In genomic region chr10:19613111-19613753, GRCm38 (mm10) we compare ENCODE assay signal across 8 mouse cellular contexts. TPM values are rescaled to one million over a fixed set of nuclear protein-coding genes. Genes with fewer than 3 reads are reported as not detected.
DNase-seq lines count a peak whose midpoint lies in the region; ATAC-seq and TF ChIP-seq lines count a peak whose summit lies in the region.

No protein-coding gene starts in this region.

- peaks cover 19% of the 10 kb centered on the region for H3K4me1 ChIP-seq in heart, postnatal 0 days (ENCODE audit: control insufficient read depth, insufficient read depth)

- H3K9me3 ChIP-seq in heart, postnatal 0 days (replicated peaks; ENCODE audit: control insufficient read depth, low read length), result no peaks in the 10 kb centered on the region

- no peaks in the 10 kb centered on the region for H3K27me3 ChIP-seq in heart, postnatal 0 days (ENCODE audit: control insufficient read depth, insufficient read depth, low read length)

- peak; percentile 62 for DNase-seq in adrenal gland, postnatal 14 days
- DNase-seq in heart, postnatal 0 days (ENCODE audit: low spot score), result peak; percentile 57
- DNase-seq in lung, postnatal 36 days, result peak; percentile 74
- no peak for DNase-seq in left cerebral cortex, postnatal 36 days (ENCODE audit: low spot score in 2 of 2)
- DNase-seq in cerebellum, postnatal 10 days, result no peak
- DNase-seq in ovary, postnatal 14 days (ENCODE audit: low spot score), result no peak
- DNase-seq in left cerebral cortex, postnatal 25 days (ENCODE audit: low spot score in 2 of 2), result no peak

- no peak overlapping the region for H3K9ac ChIP-seq in heart, postnatal 0 days (replicated peaks; ENCODE audit: low read depth, low read length)

- H3K4me2 ChIP-seq in heart, postnatal 0 days (ENCODE audit: low read depth, low read length), result peak overlapping the region; percentile 33

- no peak for TF ChIP-seq CTCF in heart, postnatal 0 days (IDR thresholded peaks at IDR 0.05; ENCODE audit: low read depth)

- peaks cover 22% of the 10 kb centered on the region for H3K36me3 ChIP-seq in heart, postnatal 0 days (replicated peaks; ENCODE audit: control insufficient read depth, insufficient read depth, low read length)

- WGBS in heart, postnatal 0 days, result 20% methylated on average over 7 of the region's 7 CpGs

- TF ChIP-seq EP300 in heart, postnatal 0 days (IDR thresholded peaks at IDR 0.05; ENCODE audit: low read depth), result no peak

- H3K27ac ChIP-seq in heart, postnatal 0 days (ENCODE audit: low read depth), result peak overlapping the region; percentile 45

- peak; percentile 27 for ATAC-seq in CD4-positive, CD25-positive, alpha-beta regulatory T cell, adult 4 months
- peak; percentile 77 for ATAC-seq in heart, postnatal 0 days (ENCODE audit: insufficient read depth, low read depth)

- intact Hi-C loops in left cerebral cortex, postnatal 36 days (cut with DNase I), result no loop called here
- intact Hi-C loops in left cerebral cortex, postnatal 25 days (cut with DNase I), result no loop called here

- no peak overlapping the region for H3K4me3 ChIP-seq in heart, postnatal 0 days (ENCODE audit: low read depth, low read length)

RNA-seq across cellular contexts. Expression of gene Il22ra2, which starts 8.6 kb away (rescaled TPM):
- polyA plus RNA-seq in CD4-positive, CD25-positive, alpha-beta regulatory T cell, adult 4 months (2017; shearing (Covaris generic)), result not detected
- 0.19 and 1.5 TPM in 2 replicates for total RNA-seq in adrenal gland, postnatal 14 days (2021)
- not detected in 2 replicates for total RNA-seq in heart, postnatal 0 days (2014; rRNA removed; ENCODE audit: low replicate concordance)
- polyA plus RNA-seq in heart, postnatal 0 days (2015; fragmentation: Nextera tagmentation; extraction: Ambion mirVana), result not detected in 2 replicates
- total RNA-seq in left cerebral cortex, postnatal 36 days (2021), result not detected
- total RNA-seq in left cerebral cortex, postnatal 25 days (2021), result not detected

RNA-seq across cellular contexts. Expression of gene Ifngr1, which starts 21.5 kb away (rescaled TPM):
- 100 to 1,000 TPM; 424 to 434 TPM for polyA plus RNA-seq in CD4-positive, CD25-positive, alpha-beta regulatory T cell, adult 4 months (2017; shearing (Covaris generic))
- 69.0 and 96.6 TPM in 2 replicates for total RNA-seq in adrenal gland, postnatal 14 days (2021)
- total RNA-seq in heart, postnatal 0 days (2014; rRNA removed; ENCODE audit: low replicate concordance), result 21.6 and 38.6 TPM in 2 replicates
- polyA plus RNA-seq in heart, postnatal 0 days (2015; fragmentation: Nextera tagmentation; extraction: Ambion mirVana), result 40.1 and 42.2 TPM in 2 replicates
- 10 to 100 TPM; 19.5 to 20.6 TPM for total RNA-seq in left cerebral cortex, postnatal 36 days (2021)
- total RNA-seq in left cerebral cortex, postnatal 25 days (2021), result 10 to 100 TPM; 19.9 to 20.9 TPM

Comparison
In these comparisons a context has a peak if more than half of its experiments do, and no peak if none do; other contexts are left out.
1. DNase-seq: peak in adrenal gland, postnatal 14 days (single experiment), heart, postnatal 0 days (single experiment) and lung, postnatal 36 days (single experiment); none in left cerebral cortex, postnatal 36 days (0 of 2), cerebellum, postnatal 10 days (0 of 2), ovary, postnatal 14 days (single experiment) and left cerebral cortex, postnatal 25 days (0 of 2).